Mouse (Mus musculus) gastrocnemius, adult 2 months (tissue): ENCODE measurements around the gene Smc1b. TPM values are rescaled to one million over a fixed set of nuclear protein-coding genes. Genes with fewer than 3 reads are reported as not detected.

Experiments
- DNase-seq: peaks from one replicate; pipeline ENCODE4 v3.0.0; 2022
- H3K27ac ChIP-seq: fragments of 200-600 bp; 2 replicates; pipeline ENCODE4 v1.8.1; 2022; ENCODE audit warnings: mild to moderate bottlenecking
- H3K4me3 ChIP-seq: fragments of 200-600 bp; 2 replicates; pipeline ENCODE4 v1.8.1; 2022; ENCODE audit warnings: mild to moderate bottlenecking, moderate library complexity
- CTCF ChIP-seq: fragments of 200-600 bp; IDR thresholded peaks from 2 replicates; pipeline ENCODE4 v1.8.1; 2022; ENCODE audit warnings: antibody characterized with exemption, mild to moderate bottlenecking, moderate library complexity
- intact Hi-C: fragments of 180-260 bp; cut with DNase I; formaldehyde crosslinking; loops from one replicate; pipeline ENCODE4 v1.15.1; 2025
- long read RNA-seq, 2 experiments: library from polyadenylated mRNA; stranded (forward); transcript quantifications; one replicate each; pipeline ENCODE4 v2.0.0; 2021
- total RNA-seq, 2 experiments: library from RNA; stranded (reverse); gene quantifications; 2 replicates each; pipeline ENCODE4 v1.2.3; 2021

Gene Smc1b
- not detected for total RNA-seq
- long read RNA-seq, experiment 1, result 0 reads
- long read RNA-seq, experiment 2, result 0 reads

GRCm38 (mm10) chr15:85131275-85132192 lies at the start of gene Smc1b, which contains the start of gene Ribc2:
Gene Smc1b (minus strand): TSS chr15:85131964.
Gene Ribc2 (plus strand): TSS chr15:85132078.
- DNase-seq, result peak; percentile 76
- intact Hi-C loops, result no loop called here
- no peak within 1 kb of the TSS for H3K27ac ChIP-seq
- no peak for TF ChIP-seq CTCF
- H3K4me3 ChIP-seq, result peak within 1 kb of the TSS; percentile 57

GRCm38 (mm10) chr15:85180368-85180767 lies 48.6 kb upstream of the Smc1b start:
- no peak overlapping the region for H3K4me3 ChIP-seq
- no peak for TF ChIP-seq CTCF
- intact Hi-C loops, result no loop called here
- DNase-seq, result no peak
- no peak overlapping the region for H3K27ac ChIP-seq

GRCm38 (mm10) chr15:85179528-85180180 lies 47.9 kb upstream of the Smc1b start:
- no peak overlapping the region for H3K4me3 ChIP-seq
- intact Hi-C loops, result no loop called here
- no peak for TF ChIP-seq CTCF
- no peak for DNase-seq
- no peak overlapping the region for H3K27ac ChIP-seq

GRCm38 (mm10) chr15:85178172-85178571 lies 46.4 kb upstream of the Smc1b start:
- no peak for DNase-seq
- intact Hi-C loops, result no loop called here
- no peak overlapping the region for H3K4me3 ChIP-seq
- H3K27ac ChIP-seq, result no peak overlapping the region
- no peak for TF ChIP-seq CTCF

GRCm38 (mm10) chr15:85177576-85177975 lies 45.8 kb upstream of the Smc1b start:
- DNase-seq, result peak; percentile 39
- TF ChIP-seq CTCF, result no peak
- intact Hi-C loops, result no loop called here
- Histone ChIP-seq H3K27ac (no peak overlapping the region), H3K4me3 (no peak overlapping the region)

- Histone ChIP-seq H3K4me3 (no peak overlapping the region), H3K27ac (no peak overlapping the region)
- no peak for DNase-seq
- intact Hi-C loops, result no loop called here
- no peak for TF ChIP-seq CTCF
Observed at GRCm38 (mm10) chr15:85174060-85174459, 42.3 kb upstream of the Smc1b start.

GRCm38 (mm10) chr15:85173425-85173824 lies 41.7 kb upstream of the Smc1b start:
- peak overlapping the region; percentile 7 for H3K4me3 ChIP-seq
- no peak for DNase-seq
- intact Hi-C loops, result no loop called here
- H3K27ac ChIP-seq, result no peak overlapping the region
- TF ChIP-seq CTCF, result no peak

GRCm38 (mm10) chr15:85172054-85172453 lies 40.3 kb upstream of the Smc1b start:
- no peak for TF ChIP-seq CTCF
- Histone ChIP-seq H3K4me3 (no peak overlapping the region), H3K27ac (no peak overlapping the region)
- intact Hi-C loops, result no loop called here
- DNase-seq, result peak; percentile 82

GRCm38 (mm10) chr15:85167086-85167679 lies 35.4 kb upstream of the Smc1b start:
- peak overlapping the region; percentile 65 for H3K27ac ChIP-seq
- no peak overlapping the region for H3K4me3 ChIP-seq
- DNase-seq, result peak; percentile 47
- TF ChIP-seq CTCF, result no peak
- intact Hi-C loops, result no loop called here

GRCm38 (mm10) chr15:85166433-85166933 lies 34.7 kb upstream of the Smc1b start:
- no peak for TF ChIP-seq CTCF
- peak; percentile 44 for DNase-seq
- H3K4me3 ChIP-seq, result no peak overlapping the region
- intact Hi-C loops, result no loop called here
- peak overlapping the region; percentile 65 for H3K27ac ChIP-seq

- Histone ChIP-seq H3K27ac (peak overlapping the region; percentile 68), H3K4me3 (no peak overlapping the region)
- DNase-seq, result peak; percentile 77
- TF ChIP-seq CTCF, result no peak
- intact Hi-C loops, result no loop called here
Observed at GRCm38 (mm10) chr15:85162693-85163663, 31.2 kb upstream of the Smc1b start.

- Histone ChIP-seq H3K4me3 (no peak overlapping the region), H3K27ac (no peak overlapping the region)
- no peak for TF ChIP-seq CTCF
- intact Hi-C loops, result no loop called here
- DNase-seq, result no peak
Observed at GRCm38 (mm10) chr15:85161416-85161815, 29.7 kb upstream of the Smc1b start.
